Mouse (Mus musculus): ENCODE results near the gene Psmc6.
A peak's percentile ranks its signal among the peaks of the same experiment; 100 is the strongest.

Psmc6 gene

DNA sequence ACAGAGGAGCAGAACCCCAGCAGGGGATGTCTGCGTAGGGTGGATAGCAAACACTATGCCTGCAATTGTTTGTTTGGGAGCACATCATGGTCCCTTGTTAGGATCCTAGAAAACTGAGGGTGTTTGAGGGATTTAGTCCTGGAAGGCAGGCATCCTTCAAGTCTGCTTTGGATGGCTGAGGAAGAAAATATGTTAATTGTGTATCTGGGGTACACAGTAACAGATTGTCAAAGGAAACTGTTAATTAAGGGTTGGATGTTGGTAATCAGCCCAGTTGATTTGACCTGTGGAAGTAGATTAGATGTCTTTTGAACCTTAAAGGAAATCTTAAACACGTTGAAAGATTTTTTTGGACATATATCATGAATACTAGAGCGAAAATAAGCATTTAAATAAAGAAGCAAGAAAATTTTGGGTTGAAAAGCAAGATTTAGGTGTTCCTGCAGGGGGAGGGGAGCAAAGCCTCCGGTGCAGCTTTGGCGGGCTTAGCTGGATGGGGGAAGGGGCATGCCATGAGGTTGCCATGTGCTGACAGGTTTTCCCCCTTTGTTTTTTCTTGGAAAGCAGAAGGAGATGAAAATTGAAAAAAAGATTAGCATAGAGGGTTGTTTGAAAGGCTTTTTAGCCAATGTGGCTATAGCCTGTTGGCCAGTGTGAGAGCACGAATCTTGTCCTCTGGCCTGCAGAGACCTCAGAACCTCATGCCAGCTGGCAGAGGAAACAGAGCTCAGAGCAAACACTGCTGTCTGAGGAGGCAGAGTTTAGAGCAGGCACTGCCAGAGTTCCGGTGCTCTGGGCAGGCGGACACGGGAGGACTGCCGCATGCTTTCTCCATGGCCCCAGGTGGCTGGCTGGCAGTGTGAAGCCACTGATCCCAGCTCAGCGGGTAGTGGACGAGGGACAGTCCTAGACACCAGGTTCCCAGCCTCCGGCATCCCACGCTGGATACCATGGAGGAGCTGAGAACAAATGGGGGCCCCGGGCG is 34.9 kb downstream of the Psmc6 start:
- peak; percentile 49 to 51 for DNase-seq

DNA sequence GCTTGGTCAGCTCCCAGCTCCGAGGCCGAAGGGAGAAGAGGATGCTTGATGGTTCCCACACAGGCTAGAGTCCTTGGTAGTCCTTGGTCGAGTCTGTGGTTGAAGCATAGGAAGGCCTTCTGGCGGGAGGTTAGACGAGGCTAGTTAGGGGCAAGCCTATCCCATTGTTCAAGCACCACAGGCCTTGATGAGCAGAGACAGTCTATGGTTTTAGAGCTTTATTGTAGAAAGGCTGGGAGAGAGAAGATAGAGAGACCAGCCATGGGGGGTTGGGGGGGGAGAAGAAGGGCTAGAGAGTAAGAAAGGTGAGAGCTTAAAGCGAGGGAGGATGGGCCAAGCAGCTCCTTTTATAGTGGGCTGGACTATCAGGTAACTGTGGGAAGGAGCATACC is 35.6 kb downstream of the Psmc6 start:
- DNase-seq: no peak

DNA sequence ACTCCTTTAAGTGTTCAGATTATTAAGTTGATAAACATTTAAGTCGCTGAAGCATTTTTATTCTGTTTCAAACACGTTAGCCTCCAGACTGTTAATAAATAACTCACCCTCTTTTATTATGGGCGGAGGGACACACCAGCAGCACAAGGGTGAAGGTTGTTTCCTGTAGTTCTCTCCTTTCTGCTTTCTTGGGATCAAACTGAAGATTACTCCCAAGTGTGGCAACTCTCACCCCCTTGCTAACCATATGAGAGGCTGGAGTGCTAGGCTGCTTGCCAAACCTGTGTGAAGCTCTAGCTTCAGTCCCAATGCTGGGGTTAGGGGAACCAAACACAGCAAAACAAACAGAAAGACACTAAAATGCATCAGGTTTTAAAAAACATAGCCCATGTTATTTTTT is 49.2 kb downstream of the Psmc6 start:
- DNase-seq: peak; percentile 41 to 64

DNA sequence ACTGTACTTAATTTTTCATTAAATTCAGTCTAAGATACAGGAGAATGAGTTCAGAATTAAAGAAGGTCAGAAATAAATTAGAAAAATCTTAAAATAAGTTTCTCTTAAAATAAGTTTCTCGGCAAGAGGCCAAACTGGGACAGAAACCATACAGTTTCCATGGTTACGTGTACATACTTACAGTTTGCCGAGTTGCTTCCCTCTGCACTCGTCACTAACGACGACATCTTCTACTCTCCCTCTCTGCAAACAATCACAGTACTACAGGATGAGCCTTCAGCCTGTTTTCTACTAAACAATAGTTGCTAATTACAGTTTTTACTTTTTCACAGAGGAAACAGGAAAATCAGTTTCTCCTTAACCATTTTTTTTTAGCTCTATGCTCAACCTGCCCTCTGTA is 51.2 kb downstream of the Psmc6 start:
- no peak for DNase-seq

DNA sequence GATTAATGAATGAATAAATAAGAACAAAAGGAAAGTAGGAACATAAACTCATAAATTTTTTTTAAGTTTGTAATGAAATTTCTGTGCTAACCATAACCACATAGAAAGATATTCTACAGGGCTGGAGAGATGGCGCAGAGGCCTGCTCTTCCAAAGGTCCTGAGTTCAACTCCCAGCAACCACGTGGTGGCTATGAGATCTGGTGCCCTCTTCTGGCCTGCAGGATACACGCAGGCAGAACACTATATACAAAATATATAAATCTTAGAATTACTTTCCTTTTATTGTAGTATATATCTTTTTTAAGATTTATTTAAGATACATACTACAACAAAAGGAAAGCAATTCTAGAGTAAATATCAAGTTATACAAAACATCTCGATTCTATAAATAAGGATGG is 53.3 kb downstream of the Psmc6 start:
- DNase-seq: no peak

DNA sequence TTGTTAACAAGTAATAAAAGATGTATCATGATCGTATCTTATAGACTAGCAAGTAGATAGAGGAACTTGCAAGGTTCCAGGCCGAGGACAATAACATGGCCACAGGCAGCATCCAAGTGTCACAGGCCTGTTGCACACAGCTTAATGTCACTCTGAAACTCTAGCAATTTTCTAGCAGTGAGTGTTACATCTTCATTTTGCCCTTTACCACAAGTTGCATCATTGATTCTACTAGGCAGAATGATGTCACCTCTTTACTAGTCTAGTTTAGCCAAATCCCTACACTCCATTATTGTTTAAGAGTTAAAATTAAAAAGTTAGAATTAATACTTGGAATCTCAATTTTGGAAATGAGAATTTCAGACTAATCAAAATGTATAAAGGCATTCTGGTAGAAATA is 56.0 kb downstream of the Psmc6 start:
- DNase-seq: no peak

DNA sequence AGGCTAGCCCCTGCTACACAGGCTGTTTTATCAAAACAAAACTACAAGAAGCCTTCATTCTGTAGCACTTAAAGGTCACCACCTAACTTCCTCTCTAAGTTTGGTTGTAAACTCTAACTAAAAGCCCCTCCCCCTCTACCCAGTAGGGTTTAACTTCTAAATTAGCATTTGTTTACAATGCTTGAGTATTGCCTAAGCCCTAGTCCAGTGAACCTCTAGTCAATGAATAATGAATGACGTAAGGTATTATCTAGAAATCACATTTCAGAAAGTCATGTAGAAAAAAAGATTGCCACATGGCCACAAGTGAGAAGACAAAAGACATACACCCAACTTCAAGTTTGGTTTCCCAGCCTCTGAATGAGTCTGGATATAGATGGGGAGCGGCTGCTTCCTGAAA is 57.9 kb downstream of the Psmc6 start:
- DNase-seq: peak in 1 of 2 experiments; percentile 75

DNA sequence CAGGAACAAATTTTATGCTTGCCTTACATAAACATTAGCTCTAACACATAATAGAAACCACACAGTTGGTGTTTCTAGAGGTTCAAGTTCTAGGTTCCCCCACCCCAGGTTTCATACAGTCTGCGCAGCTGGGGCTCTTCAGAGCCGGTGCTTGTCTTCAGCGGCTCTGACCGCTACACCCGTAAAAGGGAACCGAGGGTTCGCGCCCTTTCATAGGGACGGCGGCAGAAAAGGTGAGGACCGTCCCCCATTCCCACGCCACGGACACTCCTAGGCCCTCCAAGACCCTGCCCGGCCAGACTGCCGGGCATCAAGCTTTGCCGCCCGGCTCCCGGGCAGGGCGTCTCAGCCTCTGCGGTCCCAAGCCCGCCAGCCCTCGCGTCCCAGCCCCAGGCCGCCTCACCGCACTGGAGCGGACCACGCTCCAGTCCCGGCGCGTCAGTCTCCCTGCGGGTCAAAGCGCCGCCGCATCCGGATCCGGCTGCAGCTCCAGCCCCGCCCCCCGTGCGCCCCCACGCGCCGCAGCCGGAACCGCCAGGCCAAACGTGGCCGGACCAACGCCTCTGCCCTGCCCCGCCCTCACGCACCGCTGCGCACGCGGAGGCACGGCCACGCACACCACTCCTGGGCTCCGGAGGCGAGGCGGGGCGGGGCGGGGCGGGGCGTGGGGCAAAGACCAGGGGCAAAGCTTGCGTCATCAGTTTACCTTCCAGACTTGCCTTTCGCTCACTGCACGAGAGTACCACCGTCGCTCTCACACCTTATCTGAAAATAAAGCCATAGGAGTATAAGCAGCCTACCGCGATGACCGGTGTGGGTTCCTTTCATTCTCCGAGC is 59.0 kb downstream of the Psmc6 start:
- peak; percentile 93 to 94 for DNase-seq

DNA sequence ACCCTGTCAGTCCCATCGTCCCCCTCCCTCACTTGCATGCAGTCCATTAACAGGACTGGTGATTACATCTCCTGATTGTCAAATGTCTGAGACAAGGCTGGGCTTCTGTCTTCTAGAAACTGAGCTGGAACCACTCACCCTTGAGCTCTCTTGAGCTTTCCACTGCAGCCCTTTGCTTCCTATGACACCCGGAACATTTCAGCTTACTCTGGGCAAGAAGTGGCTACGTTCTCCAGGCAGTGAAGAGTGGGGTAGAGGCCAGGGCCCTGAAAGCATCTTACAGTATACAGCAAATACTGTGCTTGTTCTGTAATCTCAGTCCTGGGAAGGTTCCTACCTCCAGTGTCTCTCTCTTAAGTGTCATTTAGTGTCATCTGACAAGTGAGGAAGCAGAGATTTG is 59.6 kb downstream of the Psmc6 start:
- no peak for DNase-seq
